ENCODE assay signal across 28 mouse cellular contexts in the genomic region with DNA sequence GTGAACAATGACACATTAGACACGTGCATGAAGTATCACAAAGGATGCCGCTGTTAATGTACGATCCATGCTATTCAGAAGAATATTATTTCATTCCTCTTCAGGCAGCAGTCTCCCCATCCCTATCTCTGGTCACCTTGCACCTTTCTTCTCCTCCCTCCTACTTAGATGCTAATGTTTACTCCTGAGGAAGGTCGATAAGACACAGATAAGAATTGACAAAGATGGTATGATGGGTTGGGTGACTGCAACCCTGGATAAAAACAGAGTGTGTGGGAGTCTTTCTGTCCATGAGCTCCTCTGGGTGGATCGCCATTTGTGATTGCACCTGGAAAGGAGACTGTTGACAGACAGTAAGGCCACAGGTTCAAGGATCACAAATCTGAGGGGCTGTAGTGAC. TPM values are rescaled to one million over a fixed set of nuclear protein-coding genes. Genes with fewer than 3 reads are reported as not detected.
DNase-seq lines count a peak whose midpoint lies in the region; ATAC-seq and TF ChIP-seq lines count a peak whose summit lies in the region.
"Had no signal": no experiment of that assay in that cellular context is flagged by ENCODE, and none has a peak within 500 bp of the region (broad histone marks: within the 10 kb centered on the region; RNA-seq: fewer than 3 reads in every experiment).

No protein-coding gene starts in this region.

- H3K9me3 ChIP-seq in liver, embryonic 12.5 days (replicated peaks), result no peaks in the 10 kb centered on the region
- no peaks in the 10 kb centered on the region for H3K9me3 ChIP-seq in liver, postnatal 0 days (ENCODE audit: low read length)
- H3K9me3 ChIP-seq: embryonic facial prominence, embryonic 13.5 days; forebrain, embryonic 15.5 days; G1E; heart, embryonic 12.5 days; limb, embryonic 10.5 days; limb, embryonic 15.5 days had no signal

- peak overlapping the region; percentile 63 for H3K27ac ChIP-seq in liver, adult 2 months (replicated peaks; ENCODE audit: insufficient read depth, low read depth, low read length)
- peak overlapping the region; percentile 61; the same call in 1 of the 2 replicates for H3K27ac ChIP-seq in liver, embryonic 12.5 days
- H3K27ac ChIP-seq in liver, postnatal 0 days (ENCODE audit: low read depth), result peak overlapping the region; percentile 79
- H3K27ac ChIP-seq: embryonic facial prominence, embryonic 13.5 days; forebrain, embryonic 10.5 days; forebrain, embryonic 15.5 days; gastrocnemius, adult 2 months; heart, adult 2 months; hindbrain, embryonic 14.5 days; kidney, postnatal 0 days; limb, embryonic 10.5 days; limb, embryonic 15.5 days; macrophage had no signal

- intact Hi-C loops in left cerebral cortex, postnatal 36 days (cut with DNase I), result loop anchor here (5.0 kb wide), 1 partner anchor 34 kb away; no protein-coding TSS in a partner anchor

- H3K4me2 ChIP-seq in liver, embryonic 12.5 days, result peak overlapping the region; percentile 92
- H3K4me2 ChIP-seq in liver, postnatal 0 days (ENCODE audit: low read depth, low read length), result peak overlapping the region; percentile 10; the same call in 1 of the 2 replicates
- H3K4me2 ChIP-seq: embryonic facial prominence, embryonic 13.5 days; forebrain, embryonic 15.5 days; heart, embryonic 12.5 days; hindbrain, embryonic 14.5 days; limb, embryonic 15.5 days had no signal

- peaks cover 37% of the 10 kb centered on the region for H3K4me1 ChIP-seq in liver, adult 2 months (ENCODE audit: control insufficient read depth, insufficient read depth, low read length)
- H3K4me1 ChIP-seq in liver, embryonic 12.5 days, result peaks cover 86% of the 10 kb centered on the region
- H3K4me1 ChIP-seq in liver, postnatal 0 days (ENCODE audit: insufficient read depth), result peaks cover 51% of the 10 kb centered on the region

- 60% methylated on average over 5 of the region's 5 CpGs for WGBS in liver, adult 2 months
- WGBS in liver, embryonic 12.5 days (ENCODE audit: insufficient replicate concordance), result 58% methylated on average over 5 of the region's 5 CpGs
- WGBS in liver, postnatal 0 days (ENCODE audit: insufficient replicate concordance), result 65% methylated on average over 5 of the region's 5 CpGs

- peaks cover 37% of the 10 kb centered on the region for H3K79me2 ChIP-seq in liver, adult 2 months (ENCODE audit: control insufficient read depth, insufficient read depth, low read length)

- no peak for TF ChIP-seq CTCF in liver, adult 2 months (IDR thresholded peaks at IDR 0.05; ENCODE audit: low read depth, low read length)
- no peak for TF ChIP-seq CTCF in liver, postnatal 0 days (IDR thresholded peaks at IDR 0.05; ENCODE audit: low read depth)

- no peak for ATAC-seq in liver, embryonic 12.5 days
- ATAC-seq in liver, postnatal 0 days, result no peak
- ATAC-seq: forebrain, embryonic 15.5 days had no signal

- H3K9ac ChIP-seq in liver, adult 2 months (ENCODE audit: low read depth, low read length), result no peak overlapping the region; the same call in 1 of the 2 replicates
- no peak overlapping the region for H3K9ac ChIP-seq in liver, embryonic 12.5 days
- no peak overlapping the region for H3K9ac ChIP-seq in liver, postnatal 0 days (replicated peaks)
- H3K9ac ChIP-seq: embryonic facial prominence, embryonic 13.5 days; forebrain, embryonic 15.5 days; heart, embryonic 12.5 days; hindbrain, embryonic 14.5 days; limb, embryonic 15.5 days had no signal

- TF ChIP-seq POLR2A in liver, adult 2 months (IDR thresholded peaks at IDR 0.05; ENCODE audit: extremely low read depth, insufficient read depth, low read length), result no peak

- no peaks in the 10 kb centered on the region for H3K27me3 ChIP-seq in liver, adult 2 months (ENCODE audit: control insufficient read depth, insufficient read depth, low read length)
- H3K27me3 ChIP-seq in liver, embryonic 12.5 days (replicated peaks), result no peaks in the 10 kb centered on the region
- H3K27me3 ChIP-seq in liver, postnatal 0 days (ENCODE audit: insufficient read depth, low read length), result no peaks in the 10 kb centered on the region
- H3K27me3 ChIP-seq: embryonic facial prominence, embryonic 13.5 days; forebrain, embryonic 15.5 days; heart, embryonic 12.5 days; limb, embryonic 15.5 days had no signal

- no peak for DNase-seq in liver, adult 2 months (ENCODE audit: extremely low read depth, low read depth, low spot score)
- DNase-seq in liver, result no peak
- no peak for DNase-seq in liver, postnatal 0 days
- DNase-seq in thymus, adult 18-20 months, result no peak
- no peak for DNase-seq in left cerebral cortex, postnatal 36 days (ENCODE audit: low spot score in 2 of 2)
- no peak for DNase-seq in gastrocnemius, adult 18-20 months (ENCODE audit: low spot score)
- DNase-seq: cerebellum, adult 18-20 months; gastrocnemius, adult 2 months; heart, adult 2 months; kidney, adult 8-10 months; midbrain, embryonic 14.5 days; thymus, postnatal 25 days had no signal

- TF ChIP-seq EP300 in liver, postnatal 0 days (IDR thresholded peaks at IDR 0.05; ENCODE audit: low read depth), result peak; percentile 62

- no peaks in the 10 kb centered on the region for H3K36me3 ChIP-seq in liver, adult 2 months (ENCODE audit: control insufficient read depth, insufficient read depth, low read length)
- H3K36me3 ChIP-seq in liver, embryonic 12.5 days, result peaks cover 34% of the 10 kb centered on the region
- H3K36me3 ChIP-seq in liver, postnatal 0 days (replicated peaks; ENCODE audit: insufficient read depth, low read length), result peaks cover 2% of the 10 kb centered on the region; the same call in 1 of the 2 replicates
- H3K36me3 ChIP-seq: embryonic facial prominence, embryonic 13.5 days; forebrain, embryonic 10.5 days; forebrain, embryonic 15.5 days; heart, embryonic 12.5 days; limb, embryonic 10.5 days; limb, embryonic 15.5 days had no signal

- no peak overlapping the region for H3K4me3 ChIP-seq in liver, adult 2 months (ENCODE audit: insufficient read depth, low read depth, low read length)
- H3K4me3 ChIP-seq in liver, embryonic 12.5 days, result no peak overlapping the region
- H3K4me3 ChIP-seq in liver, postnatal 0 days (ENCODE audit: low read depth, low read length), result no peak overlapping the region
- H3K4me3 ChIP-seq: embryonic facial prominence, embryonic 13.5 days; forebrain, embryonic 10.5 days; forebrain, embryonic 15.5 days; gastrocnemius, adult 2 months; heart, adult 2 months; heart, embryonic 12.5 days; limb, embryonic 10.5 days; limb, embryonic 15.5 days had no signal

RNA-seq across cellular contexts. Expression of gene Acsl5, which starts 6.8 kb away (rescaled TPM):
- total RNA-seq in liver, adult 2 months (2014; rRNA removed), result 1,037 and 1,190 TPM in 2 replicates
- 206 and 249 TPM in 2 replicates for polyA plus RNA-seq in liver, adult 2 months (2012; rRNA removed)
- 110 and 115 TPM in 2 replicates for polyA plus RNA-seq in liver, embryonic 12.5 days (2016; fragmentation: Nextera tagmentation; extraction: Ambion mirVana)
- 397 and 414 TPM in 2 replicates for polyA plus RNA-seq in liver, postnatal 0 days (2015; fragmentation: Nextera tagmentation; extraction: Ambion mirVana)
- total RNA-seq in left cerebral cortex, postnatal 36 days (2021), result 10 to 100 TPM; 45.1 to 51.6 TPM
- 1 to 10 TPM; 2.7 to 5.1 TPM for total RNA-seq in gastrocnemius, adult 18-20 months (2021)

RNA-seq across cellular contexts. Expression of gene Gucy2g, which starts 17.5 kb away (rescaled TPM):
- total RNA-seq in liver, adult 2 months (2014; rRNA removed), result not detected in 2 replicates
- 0.04 TPM in 2 replicates for polyA plus RNA-seq in liver, adult 2 months (2012; rRNA removed)
- 0.04 TPM in 1 of 2 replicates, not detected in the other for polyA plus RNA-seq in liver, embryonic 12.5 days (2016; fragmentation: Nextera tagmentation; extraction: Ambion mirVana)
- polyA plus RNA-seq in liver, postnatal 0 days (2015; fragmentation: Nextera tagmentation; extraction: Ambion mirVana), result 0.02 TPM in 1 of 2 replicates, not detected in the other
- 1 to 10 TPM; 2.6 to 3.6 TPM for total RNA-seq in left cerebral cortex, postnatal 36 days (2021)
- under 1 TPM; 0.16 to 0.21 TPM for total RNA-seq in gastrocnemius, adult 18-20 months (2021)
- total RNA-seq: adrenal gland, postnatal 14 days; hematopoietic stem cell, adult 5-6 weeks; monocyte, adult 5-6 weeks had no signal
- polyA plus RNA-seq: forebrain, embryonic 10.5 days; forebrain, embryonic 15.5 days; G1E; heart, postnatal 0 days; limb, embryonic 10.5 days; macrophage; stomach, embryonic 14.5 days had no signal

RNA-seq across cellular contexts. Expression of gene Zdhhc6, which starts 57.3 kb away (rescaled TPM):
- 60.1 and 64.0 TPM in 2 replicates for total RNA-seq in liver, adult 2 months (2014; rRNA removed)
- polyA plus RNA-seq in liver, adult 2 months (2012; rRNA removed), result 18.1 and 19.5 TPM in 2 replicates
- polyA plus RNA-seq in liver, embryonic 12.5 days (2016; fragmentation: Nextera tagmentation; extraction: Ambion mirVana), result 81.9 and 83.4 TPM in 2 replicates
- 49.0 and 49.9 TPM in 2 replicates for polyA plus RNA-seq in liver, postnatal 0 days (2015; fragmentation: Nextera tagmentation; extraction: Ambion mirVana)
- 10 to 100 TPM; 26.1 to 29.0 TPM for total RNA-seq in left cerebral cortex, postnatal 36 days (2021)
- 10 to 100 TPM; 20.0 to 21.4 TPM for total RNA-seq in gastrocnemius, adult 18-20 months (2021)

RNA-seq across cellular contexts. Expression of gene Vti1a, which starts 57.6 kb away (rescaled TPM):
- total RNA-seq in liver, adult 2 months (2014; rRNA removed), result 12.7 and 14.8 TPM in 2 replicates
- polyA plus RNA-seq in liver, adult 2 months (2012; rRNA removed), result 5.2 and 6.1 TPM in 2 replicates
- polyA plus RNA-seq in liver, embryonic 12.5 days (2016; fragmentation: Nextera tagmentation; extraction: Ambion mirVana), result 23.9 and 24.5 TPM in 2 replicates
- 9.7 and 10.5 TPM in 2 replicates for polyA plus RNA-seq in liver, postnatal 0 days (2015; fragmentation: Nextera tagmentation; extraction: Ambion mirVana)
- 10 to 100 TPM; 63.9 to 67.3 TPM for total RNA-seq in left cerebral cortex, postnatal 36 days (2021)
- 10 to 100 TPM; 17.3 TPM for total RNA-seq in gastrocnemius, adult 18-20 months (2021)

Comparison
In these comparisons a context has a peak if more than half of its experiments do, and no peak if none do; other contexts are left out.
1. RNA of gene Acsl5, which starts 6.8 kb away (total RNA-seq): 1,037 to 1,190 TPM in liver, adult 2 months; 45.1 to 51.6 TPM in left cerebral cortex, postnatal 36 days and 2.7 to 5.1 TPM in gastrocnemius, adult 18-20 months; every median in the first group is over 10 times any median in the second.
2. Peak in every context shown above with its lines, with median percentiles within 50 percentile points of each other: H3K27ac ChIP-seq.